Mouse (Mus musculus) activated CD4-positive, CD25-positive, alpha-beta regulatory T cell, adult 4 months (primary cell): ENCODE results near the gene Maml3. TPM values are rescaled to one million over a fixed set of nuclear protein-coding genes. Genes with fewer than 3 reads are reported as not detected.

ENCODE experiments used
- ATAC-seq: one replicate; pipeline ENCODE4 v1.8.0; 2017
- polyA plus RNA-seq, 2 experiments: library from polyadenylated mRNA; unstranded; fragments of 100-300 nt; shearing (Covaris generic); gene quantifications; one replicate each; pipeline ENCODE4 v1.2.1; 2017

Gene Maml3
- polyA plus RNA-seq, 2 experiments from 2014 or later, result 0.55 to 0.67 TPM

DNA sequence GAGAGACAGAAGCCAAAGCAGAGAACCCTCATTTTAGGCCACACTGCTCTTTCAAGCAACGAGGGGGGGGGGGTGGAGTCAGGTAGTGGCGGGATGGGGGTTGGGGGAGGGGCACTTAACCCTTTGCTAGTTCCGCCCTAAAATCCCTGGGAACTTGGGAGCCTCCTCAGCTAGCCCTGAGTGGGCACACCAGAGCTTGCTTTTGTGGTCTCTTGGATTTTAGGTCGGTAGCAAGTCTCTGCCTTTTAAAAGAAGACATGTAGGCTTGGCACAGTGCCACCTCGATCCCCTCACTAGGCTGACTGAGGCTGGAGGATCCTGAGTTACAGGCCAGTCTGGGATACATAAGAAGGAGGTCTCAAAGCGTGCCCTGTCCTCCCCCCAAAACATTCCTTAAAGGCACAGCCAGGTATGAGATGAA lies 59.6 kb downstream of the Maml3 start:
- no peak for ATAC-seq

DNA sequence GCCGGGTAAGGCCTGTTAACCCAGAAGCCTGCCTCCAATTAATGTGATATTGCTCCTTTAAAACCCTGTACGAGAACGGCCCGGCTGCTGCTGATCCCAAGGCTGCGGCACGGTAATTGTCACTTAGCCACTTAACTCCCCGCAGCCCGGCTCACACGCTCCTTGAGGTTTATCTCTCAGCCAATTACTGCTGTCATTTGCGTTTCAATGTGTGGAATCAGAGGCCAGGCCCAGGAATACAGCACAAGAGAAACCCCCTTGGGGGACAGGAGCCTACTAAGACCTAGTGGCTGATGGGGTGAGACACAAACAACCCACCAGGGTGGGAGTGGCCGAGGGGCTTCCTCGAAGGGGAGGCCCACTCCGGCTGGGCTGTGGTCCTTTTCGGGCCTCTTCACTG lies 60.2 kb downstream of the Maml3 start:
- ATAC-seq, result no peak

DNA sequence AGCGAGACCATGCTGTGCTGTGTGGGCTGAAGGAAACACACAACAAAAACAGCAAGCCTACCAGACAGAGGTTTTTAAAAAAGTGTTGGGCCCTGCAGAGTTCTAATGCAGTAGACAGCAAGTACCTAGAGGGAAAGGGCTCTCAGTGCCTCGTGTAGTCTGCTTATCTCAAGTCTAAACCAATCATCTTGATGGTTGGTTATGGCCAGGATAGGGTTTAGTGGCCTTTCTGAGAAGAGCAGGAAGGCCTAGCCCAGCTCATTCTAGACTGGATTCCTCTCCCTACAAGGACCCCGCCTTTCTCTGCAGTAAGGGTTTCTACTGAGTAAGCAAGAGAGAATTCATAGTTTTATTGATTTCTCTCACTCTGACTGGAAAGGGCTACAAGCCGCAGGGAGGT lies 61.0 kb downstream of the Maml3 start:
- ATAC-seq, result no peak

- no peak for ATAC-seq
These were observed 62.2 kb downstream of the Maml3 start for GRCm38 (mm10) chr3:52042680-52043079.

DNA sequence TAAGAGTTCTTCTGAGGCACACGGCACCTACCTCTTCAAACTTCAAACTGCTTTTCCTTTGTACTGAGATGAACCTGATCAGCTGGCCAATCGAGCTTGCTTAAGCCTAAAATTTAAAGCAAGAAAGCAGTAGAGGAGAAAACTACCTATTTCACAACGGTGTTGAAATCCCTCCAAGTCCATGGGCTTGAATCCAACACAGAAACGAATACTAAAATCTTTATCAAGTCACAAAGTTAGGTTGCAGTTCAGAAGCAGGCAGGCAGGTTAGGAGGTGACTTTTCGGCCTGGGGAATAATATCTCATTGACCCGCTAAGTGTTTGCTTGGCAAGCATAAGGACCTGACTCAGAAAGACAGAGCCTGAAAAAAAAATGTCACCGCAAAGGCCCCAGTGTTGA lies 64.9 kb downstream of the Maml3 start:
- ATAC-seq, result no peak

GRCm38 (mm10) chr3:52037260-52037659 lies 67.6 kb downstream of the Maml3 start:
- ATAC-seq, result no peak

DNA sequence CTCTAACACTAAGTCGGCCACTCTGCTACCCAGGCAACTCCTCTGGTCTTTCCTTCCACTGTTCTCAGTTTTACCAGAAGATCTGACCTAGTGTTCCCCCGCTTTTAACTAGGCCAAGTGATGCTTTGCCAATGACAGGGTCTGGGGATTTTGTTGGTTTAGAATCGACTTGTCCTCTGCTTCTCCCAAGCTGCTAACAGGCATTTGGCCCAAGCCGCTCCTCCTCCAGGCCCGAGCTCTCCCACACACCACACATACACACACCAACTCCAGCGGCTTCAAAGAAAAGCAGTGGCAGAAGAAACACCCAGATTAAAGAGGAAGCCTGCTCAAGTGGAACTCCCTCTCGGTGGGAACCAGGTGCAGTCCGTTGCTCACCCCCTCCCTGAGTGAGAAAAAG lies 69.5 kb downstream of the Maml3 start:
- no peak for ATAC-seq

DNA sequence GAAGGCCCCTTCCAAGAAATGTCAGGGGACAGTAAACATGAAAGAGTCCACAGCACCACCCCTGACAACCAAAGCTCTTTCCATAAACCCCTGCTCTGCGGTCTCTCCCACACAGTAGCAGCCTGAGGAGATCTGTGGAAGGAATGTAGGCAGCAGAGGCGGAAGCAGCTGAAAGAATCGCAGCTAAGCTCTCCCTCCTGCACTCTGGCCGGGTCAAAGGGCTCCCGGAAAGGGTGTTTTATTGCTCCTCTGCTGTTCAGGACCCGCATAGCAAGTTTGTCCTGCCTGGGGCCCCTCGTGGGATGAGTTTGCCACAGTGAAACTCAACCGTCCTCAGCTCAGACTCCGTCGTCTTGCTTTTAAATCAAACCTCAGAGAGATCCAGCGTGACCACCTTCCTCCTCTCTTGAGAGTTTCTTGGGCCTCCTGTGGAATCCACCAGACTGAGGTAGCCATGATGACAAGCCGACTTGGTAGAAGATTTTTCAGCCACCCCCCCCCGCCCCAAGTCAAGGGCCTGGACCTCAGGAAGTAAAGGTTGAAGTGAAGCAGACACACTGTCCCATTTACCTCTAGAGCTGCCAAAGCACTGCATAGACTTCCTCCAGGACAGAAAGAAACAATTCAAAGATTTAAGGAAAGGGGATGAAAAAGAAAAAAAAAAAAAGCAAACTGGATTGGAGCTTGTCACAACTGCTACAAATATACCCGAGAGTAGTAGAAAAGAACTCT lies 70.9 kb downstream of the Maml3 start:
- ATAC-seq, result no peak

DNA sequence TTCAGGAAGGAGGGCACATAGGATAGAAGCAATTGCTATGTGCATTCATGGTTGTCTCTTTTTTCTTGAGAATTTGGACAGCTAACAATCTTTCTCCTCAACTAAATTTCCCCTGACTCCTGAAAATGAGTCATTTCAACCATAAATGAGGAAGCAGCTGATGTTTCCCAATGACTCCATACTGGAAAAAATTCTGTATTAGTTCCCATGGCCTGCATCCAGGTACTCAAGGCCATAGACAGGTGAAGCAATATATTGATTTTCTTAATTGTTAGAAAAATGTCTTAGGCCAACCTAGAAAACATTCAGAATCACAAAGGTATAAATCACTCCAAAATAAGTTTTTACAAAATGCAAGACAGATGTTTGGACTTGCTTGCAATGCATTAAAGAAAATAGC lies 73.5 kb downstream of the Maml3 start:
- no peak for ATAC-seq

DNA sequence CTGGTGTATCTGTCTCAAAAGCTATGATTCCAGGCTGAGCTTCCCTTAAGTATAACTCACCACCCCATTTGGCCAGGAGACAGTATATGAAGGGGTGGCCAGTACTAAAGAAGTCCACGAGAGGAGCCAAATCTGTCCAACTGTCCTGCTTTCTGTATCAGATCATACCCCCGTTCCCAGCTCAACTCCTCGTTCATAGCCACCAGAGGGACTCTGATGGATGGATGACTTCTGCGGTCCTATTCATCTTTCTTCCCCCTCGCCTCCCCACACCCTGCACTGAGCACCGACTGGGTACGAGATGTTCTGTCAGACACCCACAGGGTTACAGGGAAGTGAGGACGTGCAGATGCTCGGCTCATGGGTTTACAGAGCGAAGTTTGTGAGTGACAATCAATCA lies 74.8 kb downstream of the Maml3 start:
- ATAC-seq, result peak; percentile 19

- ATAC-seq, result peak; percentile 73
These were observed 75.2 kb downstream of the Maml3 start for GRCm38 (mm10) chr3:52029661-52030081.

- no peak for ATAC-seq
These were observed 76.9 kb downstream of the Maml3 start for GRCm38 (mm10) chr3:52027972-52028371.

- ATAC-seq, result no peak
These were observed 82.4 kb downstream of the Maml3 start for GRCm38 (mm10) chr3:52022486-52022885.

- no peak for ATAC-seq
These were observed 86.8 kb downstream of the Maml3 start for GRCm38 (mm10) chr3:52018103-52018439.

GRCm38 (mm10) chr3:52017439-52018102 lies 87.3 kb downstream of the Maml3 start:
- ATAC-seq, result peak; percentile 49

DNA sequence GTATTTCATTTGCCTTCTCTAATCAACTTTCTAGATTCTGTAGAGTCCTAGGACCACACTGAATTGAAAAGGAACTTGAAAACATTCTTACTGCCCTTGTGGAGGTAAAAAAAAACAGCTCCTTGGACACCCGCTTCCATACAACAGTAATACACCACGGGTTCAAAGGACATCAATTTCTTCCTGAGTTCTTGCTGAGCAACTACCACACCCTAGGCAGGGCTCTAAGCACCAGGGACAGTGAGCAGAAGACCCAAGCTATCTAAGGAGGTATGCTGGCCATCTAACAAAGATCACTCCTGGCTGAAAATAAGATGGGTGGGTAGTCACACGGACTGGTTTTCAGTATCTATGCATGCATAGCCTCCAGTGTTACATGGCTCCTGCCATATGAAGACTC lies 88.7 kb downstream of the Maml3 start:
- no peak for ATAC-seq

DNA sequence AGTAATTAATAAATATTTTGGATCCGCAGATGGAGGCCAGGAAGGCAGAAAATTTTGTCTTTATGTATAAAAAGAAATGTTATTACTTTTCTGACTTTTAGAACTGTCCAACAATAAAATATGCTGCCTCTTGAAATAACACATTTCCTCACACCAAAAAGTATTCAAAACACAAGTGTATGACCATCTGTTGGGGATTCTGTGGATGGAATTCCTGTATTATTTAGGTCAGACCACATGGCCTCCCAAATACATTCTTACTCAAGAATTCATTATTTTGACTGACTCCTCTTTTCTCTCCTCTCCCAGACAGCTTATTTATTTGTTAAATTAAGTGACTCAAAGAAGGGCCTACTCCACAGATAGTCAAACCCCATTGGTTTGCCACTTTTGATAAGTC lies 89.3 kb downstream of the Maml3 start:
- no peak for ATAC-seq

- no peak for ATAC-seq
These were observed 93.7 kb downstream of the Maml3 start for GRCm38 (mm10) chr3:52011032-52011710.

- no peak for ATAC-seq
These were observed 95.6 kb downstream of the Maml3 start for GRCm38 (mm10) chr3:52009321-52009720.

GRCm38 (mm10) chr3:52007602-52008252 lies 97.1 kb downstream of the Maml3 start:
- peak; percentile 96 for ATAC-seq

- ATAC-seq, result no peak
These were observed 98.0 kb downstream of the Maml3 start for GRCm38 (mm10) chr3:52006721-52007330.

GRCm38 (mm10) chr3:52003663-52004062 lies 101.2 kb downstream of the Maml3 start:
- no peak for ATAC-seq

- no peak for ATAC-seq
These were observed 103.4 kb downstream of the Maml3 start for GRCm38 (mm10) chr3:52001518-52001895.
